Mouse (Mus musculus) lung, postnatal 14 days (tissue): Measurements from ENCODE around the gene Marc2.

ENCODE experiments used
- DNase-seq: peaks from one replicate; pipeline ENCODE4 v3.0.0; 2021

The Marc2 gene

GRCm38 (mm10) chr1:184846092-184846750 lies at the start of gene Marc2:
TSS of gene Marc2 (minus strand) at chr1:184846451.
- no peak for DNase-seq

GRCm38 (mm10) chr1:184891998-184892397 lies 45.7 kb upstream of the Marc2 start:
- no peak for DNase-seq

GRCm38 (mm10) chr1:184889454-184889853 lies 43.2 kb upstream of the Marc2 start:
- no peak for DNase-seq

GRCm38 (mm10) chr1:184886160-184886559 lies 39.9 kb upstream of the Marc2 start:
- DNase-seq = no peak

- DNase-seq = peak; percentile 86
Observed at GRCm38 (mm10) chr1:184882281-184883268, 36.3 kb upstream of the Marc2 start, which contains the start of gene C130074G19Rik. TSS of gene C130074G19Rik (minus strand) at chr1:184883218.

- DNase-seq = no peak
Observed at GRCm38 (mm10) chr1:184881861-184882260, 35.6 kb upstream of the Marc2 start.

GRCm38 (mm10) chr1:184881211-184881610 lies 35.0 kb upstream of the Marc2 start:
- DNase-seq = no peak

- DNase-seq = no peak
Observed at GRCm38 (mm10) chr1:184878860-184879259, 32.6 kb upstream of the Marc2 start.

GRCm38 (mm10) chr1:184877306-184877705 lies 31.1 kb upstream of the Marc2 start:
- no peak for DNase-seq

GRCm38 (mm10) chr1:184873910-184874309 lies 27.7 kb upstream of the Marc2 start:
- DNase-seq = no peak

GRCm38 (mm10) chr1:184872069-184872819 lies 26.0 kb upstream of the Marc2 start:
- DNase-seq = no peak

- peak; percentile 36 for DNase-seq
Observed at GRCm38 (mm10) chr1:184871506-184871905, 25.3 kb upstream of the Marc2 start.

GRCm38 (mm10) chr1:184870646-184871385 lies 24.6 kb upstream of the Marc2 start:
- DNase-seq = no peak

- peak; percentile 79 for DNase-seq
Observed at GRCm38 (mm10) chr1:184869939-184870565, 23.8 kb upstream of the Marc2 start.

- no peak for DNase-seq
Observed at GRCm38 (mm10) chr1:184867640-184868120, 21.4 kb upstream of the Marc2 start.

GRCm38 (mm10) chr1:184864381-184864801 lies 18.1 kb upstream of the Marc2 start:
- peak; percentile 51 for DNase-seq

GRCm38 (mm10) chr1:184862636-184863035 lies 16.4 kb upstream of the Marc2 start:
- DNase-seq = no peak

GRCm38 (mm10) chr1:184861551-184861950 lies 15.3 kb upstream of the Marc2 start:
- DNase-seq = no peak

- peak; percentile 38 for DNase-seq
Observed at GRCm38 (mm10) chr1:184860276-184860675, 14.0 kb upstream of the Marc2 start.

- DNase-seq = no peak
Observed at GRCm38 (mm10) chr1:184858253-184858652, 12.0 kb upstream of the Marc2 start.

GRCm38 (mm10) chr1:184857216-184857615 lies 11.0 kb upstream of the Marc2 start:
- DNase-seq = no peak

GRCm38 (mm10) chr1:184853922-184854321 lies 7.7 kb upstream of the Marc2 start:
- DNase-seq = no peak
